Mouse (Mus musculus): ENCODE data around the gene Hsd17b1. TPM values are rescaled to one million over a fixed set of nuclear protein-coding genes. Genes with fewer than 3 reads are reported as not detected.

The Hsd17b1 gene
- total RNA-seq, 2 experiments from 2014 or later: 0.66 to 1.5 TPM

DNA sequence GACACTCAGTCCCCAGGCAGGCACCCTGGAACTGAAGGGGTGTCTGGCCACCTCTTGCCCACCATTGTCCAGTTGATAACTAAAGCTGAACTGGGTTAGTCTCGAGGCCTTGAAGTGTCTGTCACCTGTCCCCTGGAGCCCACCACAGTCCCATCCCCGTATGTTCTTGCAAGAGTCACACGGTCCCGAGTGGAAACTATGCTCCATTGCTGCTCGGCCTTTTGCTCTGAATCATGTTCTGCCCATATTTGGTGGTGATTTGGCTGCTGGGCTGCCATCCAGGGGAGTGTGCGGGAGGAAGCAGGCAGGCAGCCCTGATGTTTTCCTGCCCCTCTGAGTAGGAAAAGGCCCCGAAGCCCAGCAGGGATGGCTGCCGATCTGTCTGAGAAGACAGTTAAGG is 18.1 kb upstream of the Hsd17b1 start:
- DNase-seq (ENCODE audit: low spot score in 2 of 2): peak; percentile 61 to 74

DNA sequence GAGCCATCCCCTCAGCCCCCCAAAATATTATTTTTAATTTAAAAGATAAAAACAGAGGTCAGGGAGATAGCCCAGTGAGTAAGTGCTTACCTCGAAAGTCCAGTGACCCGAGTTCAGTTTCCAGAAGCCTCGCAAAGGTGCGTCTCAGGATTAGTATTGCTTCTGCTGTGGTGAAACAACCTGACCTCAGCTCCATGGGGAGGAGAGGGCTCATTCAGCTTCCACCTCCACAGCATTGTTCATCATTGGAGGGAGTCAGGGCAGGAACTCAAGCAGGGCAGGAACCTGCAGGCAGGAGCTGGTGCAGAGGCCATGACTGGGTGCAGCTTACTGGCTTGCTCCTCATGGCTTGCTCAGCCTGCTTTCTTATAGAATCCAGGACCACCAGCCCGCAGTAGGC is 17.2 kb upstream of the Hsd17b1 start:
- DNase-seq (ENCODE audit: low spot score in 2 of 2): no peak

DNA sequence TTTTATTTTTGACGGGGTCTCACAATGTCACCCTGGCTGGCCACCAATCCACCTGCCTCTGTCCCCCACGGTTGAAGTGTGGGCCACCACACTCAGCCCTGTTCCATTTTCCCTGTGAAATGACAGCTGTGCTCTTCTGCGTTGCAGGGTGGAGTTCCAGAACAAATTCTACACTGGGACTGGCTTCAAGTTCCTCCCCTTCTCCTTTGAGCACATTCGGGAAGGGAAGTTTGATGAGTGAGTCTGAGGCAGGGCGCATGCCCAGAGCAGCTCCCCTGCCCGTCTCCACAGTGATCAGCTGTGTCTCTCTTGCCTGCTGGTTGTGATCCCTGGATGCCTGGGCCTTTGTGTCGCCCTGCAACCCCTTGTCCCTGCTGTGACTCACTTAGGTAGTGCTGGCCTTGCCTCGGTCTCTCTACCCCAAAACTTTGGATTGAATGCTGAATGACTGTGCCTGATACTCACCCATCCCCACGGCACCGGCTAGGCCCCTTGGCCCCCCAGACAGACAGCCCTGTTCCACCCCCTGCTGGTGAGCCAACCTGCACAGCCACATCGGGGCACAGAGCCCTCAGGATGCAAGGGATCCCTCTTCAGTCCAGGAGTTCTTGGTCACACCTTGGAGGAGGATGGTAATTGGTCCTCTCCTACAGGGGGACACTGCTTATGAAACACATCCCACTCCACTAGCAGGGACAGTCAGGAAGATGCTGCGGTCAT is 15.9 kb upstream of the Hsd17b1 start:
- DNase-seq (ENCODE audit: low spot score in 2 of 2): peak; percentile 67 to 78

GRCm38 (mm10) chr11:101062971-101063675 is 15.1 kb upstream of the Hsd17b1 start:
- no peak for DNase-seq (ENCODE audit: low spot score in 2 of 2)

GRCm38 (mm10) chr11:101063676-101064327 is 14.4 kb upstream of the Hsd17b1 start:
- peak; percentile 61 to 78 for DNase-seq (ENCODE audit: low spot score in 2 of 2)

GRCm38 (mm10) chr11:101064462-101064861 is 13.7 kb upstream of the Hsd17b1 start:
- DNase-seq (ENCODE audit: low spot score in 2 of 2): no peak

DNA sequence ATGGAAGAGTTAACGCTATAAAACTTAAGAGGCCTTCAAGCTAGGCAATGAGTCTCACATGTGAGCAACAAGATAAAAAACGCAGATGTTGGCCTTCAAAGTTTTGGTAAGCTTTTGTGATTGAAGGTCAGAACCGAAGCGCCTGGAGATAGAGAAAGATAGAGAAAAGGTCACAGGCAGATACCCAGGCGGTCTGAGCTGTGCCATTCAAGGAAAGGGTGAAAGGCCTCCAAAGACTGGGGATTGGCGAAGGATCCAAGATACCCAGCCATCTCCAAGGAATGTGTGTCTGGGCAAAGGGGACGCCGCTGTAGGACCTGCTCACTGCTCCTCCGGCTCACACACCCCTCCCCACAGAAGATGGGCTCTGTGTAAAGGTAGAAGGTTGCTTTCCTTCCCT is 13.2 kb upstream of the Hsd17b1 start:
- DNase-seq (ENCODE audit: low spot score in 2 of 2): no peak

GRCm38 (mm10) chr11:101066549-101067412 is 11.4 kb upstream of the Hsd17b1 start:
- DNase-seq (ENCODE audit: low spot score in 2 of 2): peak; percentile 67 to 84

DNA sequence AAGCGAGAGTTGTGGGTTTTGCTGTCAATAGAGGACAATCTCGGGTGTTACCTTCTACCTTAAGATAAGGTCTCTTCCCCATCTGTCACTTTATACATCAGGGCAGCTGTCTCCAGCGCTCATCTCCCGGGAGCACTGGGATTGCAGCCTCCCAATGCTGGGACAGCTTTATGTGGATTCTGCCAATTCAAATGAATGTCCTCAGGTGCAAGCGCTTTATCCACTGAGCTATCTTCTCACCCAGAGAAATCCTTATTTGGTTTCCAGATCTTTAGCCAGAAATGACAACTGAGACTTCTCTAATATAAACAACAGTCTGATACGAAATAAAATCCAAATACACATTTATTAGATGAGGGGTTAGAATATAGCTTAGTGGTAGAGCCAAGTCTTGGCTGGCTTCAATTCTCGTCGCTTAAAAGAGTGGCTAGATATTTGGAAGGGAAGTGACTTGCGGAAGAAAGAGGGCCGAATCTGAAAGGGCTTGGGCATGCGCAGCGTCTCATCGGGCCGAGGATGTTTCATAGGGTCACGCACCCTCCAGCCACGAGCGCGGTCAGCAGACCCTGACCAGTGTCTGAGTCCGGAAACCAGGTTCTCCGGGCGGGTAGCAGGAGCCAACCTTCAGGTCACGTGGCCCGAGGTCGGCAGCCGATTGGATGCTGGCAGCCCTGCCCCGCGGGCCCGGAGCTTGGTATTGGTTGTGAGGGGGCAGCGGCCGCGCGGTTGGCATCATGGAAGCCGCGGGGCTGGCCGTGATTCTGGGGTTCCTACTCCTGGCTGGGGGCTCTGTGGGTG is 8.6 kb upstream of the Hsd17b1 start, which contains the start of gene Naglu:
Gene Naglu, plus strand, starts transcription at position 622 of the 798 bp plus-strand sequence.
- peak; percentile 93 to 96 for DNase-seq (ENCODE audit: low spot score in 2 of 2)

DNA sequence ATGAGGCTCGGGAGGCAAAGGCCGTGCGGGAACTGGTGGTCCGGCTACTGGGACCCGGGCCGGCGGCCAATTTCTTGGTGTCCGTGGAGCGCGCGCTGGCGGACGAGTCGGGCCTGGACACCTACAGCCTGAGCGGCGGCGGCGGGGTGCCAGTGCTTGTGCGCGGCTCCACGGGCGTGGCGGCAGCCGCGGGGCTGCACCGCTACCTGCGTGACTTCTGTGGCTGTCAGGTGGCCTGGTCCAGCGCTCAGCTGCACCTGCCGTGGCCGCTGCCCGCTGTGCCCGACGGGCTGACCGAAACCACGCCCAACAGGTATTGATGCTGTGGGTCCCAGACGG is 8.1 kb upstream of the Hsd17b1 start:
- DNase-seq (ENCODE audit: low spot score in 2 of 2): no peak

DNA sequence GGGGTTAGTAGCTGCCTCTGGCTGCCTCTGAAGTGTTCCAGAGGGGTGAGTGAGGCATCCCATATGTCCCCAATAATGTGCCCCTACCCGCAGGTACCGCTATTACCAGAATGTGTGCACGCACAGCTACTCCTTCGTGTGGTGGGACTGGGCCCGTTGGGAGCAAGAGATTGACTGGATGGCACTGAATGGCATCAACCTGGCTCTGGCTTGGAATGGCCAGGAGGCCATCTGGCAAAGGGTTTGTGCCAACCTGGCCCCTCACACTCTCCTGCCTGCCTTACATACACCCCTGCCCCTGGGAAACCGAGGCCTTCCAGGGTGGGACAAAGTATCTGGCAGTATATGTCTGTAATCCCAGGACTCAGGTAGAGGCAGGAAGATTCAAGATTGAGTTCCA is 7.2 kb upstream of the Hsd17b1 start:
- no peak for DNase-seq (ENCODE audit: low spot score in 2 of 2)

DNA sequence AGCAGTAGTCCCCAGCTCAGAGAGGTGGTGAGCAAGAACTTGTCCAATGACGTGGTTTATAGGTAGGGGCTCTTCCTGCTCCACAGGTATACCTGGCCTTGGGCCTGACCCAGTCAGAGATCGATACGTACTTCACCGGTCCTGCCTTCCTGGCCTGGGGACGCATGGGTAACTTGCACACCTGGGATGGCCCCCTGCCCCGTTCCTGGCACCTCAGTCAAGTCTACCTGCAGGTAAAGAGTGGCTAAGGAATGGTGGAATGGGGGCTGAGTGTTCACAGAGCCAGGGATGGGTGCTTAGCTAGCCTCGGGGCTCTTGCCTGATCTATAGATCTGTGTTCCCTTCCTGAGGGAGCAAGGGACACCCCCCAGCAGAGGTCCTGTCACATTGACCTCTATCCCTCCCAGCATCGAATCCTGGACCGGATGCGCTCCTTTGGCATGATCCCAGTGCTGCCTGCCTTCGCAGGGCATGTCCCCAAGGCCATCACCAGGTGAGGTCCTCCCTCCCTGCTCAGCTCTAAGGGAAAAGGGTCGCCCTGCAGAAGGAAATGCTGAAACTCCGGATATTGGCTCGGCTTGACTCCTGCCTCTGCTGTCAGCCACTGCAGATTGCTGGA is 6.3 kb upstream of the Hsd17b1 start:
- DNase-seq (ENCODE audit: low spot score in 2 of 2): no peak

GRCm38 (mm10) chr11:101079746-101080145 is 1.5 kb downstream of the Hsd17b1 start:
- no peak for DNase-seq (ENCODE audit: low spot score in 2 of 2)

GRCm38 (mm10) chr11:101080421-101080820 is 2.2 kb downstream of the Hsd17b1 start:
- DNase-seq (ENCODE audit: low spot score in 2 of 2): no peak

- no peak for DNase-seq (ENCODE audit: low spot score in 2 of 2)
Measured at GRCm38 (mm10) chr11:101081659-101082058, 3.4 kb downstream of the Hsd17b1 start.

DNA sequence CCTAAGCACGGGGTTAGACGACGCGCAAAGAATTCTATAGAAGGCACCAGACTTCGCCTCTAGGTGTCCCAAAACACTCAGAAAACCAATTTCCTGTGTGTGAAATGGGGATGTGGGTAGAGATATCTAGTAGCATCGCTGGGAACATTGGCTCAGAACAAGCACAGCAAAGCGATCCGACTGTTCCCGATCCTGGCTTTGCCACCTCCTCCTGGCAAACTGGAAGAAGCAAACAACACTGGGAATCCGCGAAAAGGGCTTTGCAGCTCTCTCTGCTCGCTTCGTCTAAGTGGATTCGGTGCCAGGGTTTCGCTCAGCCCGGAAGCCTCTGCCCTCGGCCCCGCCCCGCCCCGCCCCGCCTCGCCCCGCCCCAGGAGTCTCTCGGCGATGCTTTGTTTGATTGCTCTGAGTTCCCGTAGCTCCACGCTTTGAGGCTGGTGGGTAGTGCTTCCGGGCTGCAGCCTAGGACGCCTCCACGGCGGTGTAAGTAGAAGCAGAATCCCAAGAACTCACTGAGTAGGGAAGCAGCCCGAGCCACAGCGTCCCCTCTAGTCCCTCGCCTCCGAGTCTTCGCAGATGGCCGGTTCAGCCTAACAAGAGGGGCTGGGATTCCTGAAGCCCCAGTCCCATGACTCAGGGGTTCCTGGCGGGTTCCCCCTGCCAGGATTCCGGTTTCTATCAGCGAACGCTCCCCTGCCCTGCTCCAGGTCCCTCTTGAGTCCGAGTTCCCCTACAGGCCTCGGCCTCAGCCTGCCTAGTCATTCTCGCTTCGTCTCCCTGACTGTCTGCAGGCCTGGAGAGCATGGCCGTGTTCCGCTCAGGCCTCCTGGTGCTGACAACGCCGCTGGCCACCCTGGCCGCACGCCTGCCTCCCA is 4.2 kb downstream of the Hsd17b1 start, which contains the start of gene Coasy:
Gene Coasy, plus strand, starts transcription at position 358 of the 875 bp plus-strand sequence.
- peak; percentile 84 to 95 for DNase-seq (ENCODE audit: low spot score in 2 of 2)

DNA sequence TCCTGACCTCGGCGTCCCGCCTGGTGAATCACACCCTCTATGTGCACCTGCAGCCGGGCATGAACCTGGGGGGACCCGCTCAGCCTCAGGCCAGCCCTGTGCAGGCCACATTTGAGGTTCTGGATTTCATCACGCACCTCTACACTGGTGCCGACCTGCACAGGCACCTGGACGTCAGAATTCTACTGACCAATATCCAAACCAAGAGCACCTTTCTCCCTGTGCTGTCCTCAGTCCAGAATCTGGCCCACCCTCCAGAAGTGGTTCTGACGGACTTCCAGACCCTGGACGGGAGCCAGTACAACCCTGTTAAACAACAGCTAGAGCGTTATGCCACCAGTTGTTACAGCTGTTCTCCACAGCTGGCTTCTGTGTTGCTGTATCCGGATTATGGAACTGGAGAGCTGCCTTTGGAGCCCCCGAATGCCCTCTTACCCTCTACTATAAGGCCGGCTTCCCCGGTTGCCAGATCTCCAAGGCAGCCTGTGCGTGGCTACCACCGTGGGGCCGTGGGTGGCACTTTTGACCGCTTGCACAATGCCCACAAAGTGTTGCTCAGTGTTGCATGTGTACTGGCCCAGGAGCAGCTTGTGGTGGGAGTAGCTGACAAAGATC is 5.0 kb downstream of the Hsd17b1 start:
- DNase-seq (ENCODE audit: low spot score in 2 of 2): no peak

GRCm38 (mm10) chr11:101084246-101084645 is 6.0 kb downstream of the Hsd17b1 start:
- DNase-seq (ENCODE audit: low spot score in 2 of 2): no peak

Measured in layer of hippocampus, adult 18-20 months (tissue).